Mouse (Mus musculus) kidney, adult 11 months (tissue): ENCODE measurements at regions not wholly inside any gene's neighbourhood (a gene's known extent, or its start where the extent isn't known, plus 50 kb on each side); places are given as distances from the start of the nearest gene placed in this dataset.

ENCODE experiments used
- DNase-seq: peaks from one replicate; pipeline ENCODE4 v3.0.0; 2022

DNA sequence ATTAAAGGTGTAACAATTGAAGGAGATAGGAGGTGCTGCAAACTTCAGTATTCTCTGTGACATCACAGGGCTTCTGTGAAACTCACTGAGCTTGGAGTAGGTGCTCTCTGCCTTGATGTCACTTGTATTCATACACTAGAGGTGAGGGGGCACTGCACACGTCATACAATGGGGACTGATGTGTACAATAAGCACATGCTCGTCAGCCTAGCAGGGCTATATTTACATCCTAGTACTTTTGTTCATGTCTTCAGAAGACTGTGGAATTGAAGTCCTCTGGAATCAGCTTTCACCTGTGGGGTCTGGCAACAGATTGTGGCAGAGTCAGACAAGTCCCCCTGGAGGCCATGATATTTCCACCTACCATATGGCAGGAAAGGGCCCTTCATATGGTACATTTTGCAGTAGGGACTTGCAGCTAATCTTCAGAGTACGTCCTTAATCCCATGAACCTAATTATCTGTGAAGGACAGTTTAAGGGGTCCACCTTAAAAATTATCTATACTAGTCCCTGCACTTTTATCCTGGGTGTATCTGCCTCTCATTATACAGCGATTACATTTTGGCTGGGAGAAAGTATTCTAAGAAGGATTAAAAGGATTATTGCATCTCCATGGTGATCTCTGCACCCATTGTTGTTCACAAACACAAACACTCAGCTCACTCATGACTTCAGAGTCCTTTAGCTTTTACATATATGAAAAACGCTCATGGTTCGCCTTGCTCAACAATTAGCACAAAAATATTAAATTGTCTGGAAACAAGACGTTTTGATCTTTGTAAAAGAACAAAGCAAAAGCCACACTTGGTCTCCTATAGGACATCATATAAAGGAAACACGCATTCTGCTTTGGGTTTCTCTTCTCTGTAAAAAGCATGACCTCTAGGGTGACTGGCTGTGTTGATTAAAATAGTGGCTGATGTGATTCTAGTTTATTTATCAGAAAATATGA, 324.1 kb upstream of the Itga1 start:
- no peak for DNase-seq

- DNase-seq = no peak
These were observed 322.0 kb upstream of the Itga1 start for GRCm38 (mm10) chr13:115423761-115424160.

DNA sequence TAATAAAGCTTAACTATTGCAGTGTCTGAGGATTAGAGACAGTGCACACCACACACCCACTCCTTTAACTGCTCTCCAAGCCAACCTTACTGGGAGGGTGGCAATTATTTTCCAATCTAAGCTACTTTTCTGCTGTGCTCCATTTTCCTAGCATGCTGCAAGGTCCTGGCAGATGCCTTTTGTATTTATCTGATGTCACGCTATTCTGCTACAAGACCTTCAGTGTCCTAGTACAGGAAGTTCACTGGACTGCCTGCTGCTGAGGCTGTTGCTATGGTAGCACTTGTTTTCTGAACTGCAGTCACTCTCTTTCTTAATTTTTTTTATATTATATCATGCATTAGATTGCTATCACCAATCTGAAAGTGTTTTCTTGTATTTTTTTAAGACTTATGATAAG, 319.7 kb upstream of the Itga1 start:
- no peak for DNase-seq

DNA sequence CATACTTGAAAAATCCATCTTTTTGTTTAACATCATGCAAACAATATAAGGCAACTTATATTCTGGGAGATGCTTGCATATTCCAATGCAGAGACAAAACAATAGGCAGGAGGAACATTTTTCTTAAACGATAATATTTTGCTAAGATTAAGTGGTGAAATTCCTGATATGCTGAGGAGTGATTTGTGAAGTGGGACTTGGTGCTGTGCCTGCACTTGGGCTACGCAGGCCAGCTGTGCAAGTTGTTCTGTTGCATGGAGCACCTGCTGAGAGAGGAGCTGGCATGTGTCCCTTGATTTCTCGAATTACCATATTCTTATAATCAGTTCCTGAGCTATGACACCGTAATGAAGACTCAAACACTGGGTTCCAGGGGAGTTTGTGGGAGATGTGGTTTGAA, 316.1 kb upstream of the Itga1 start:
- no peak for DNase-seq

DNA sequence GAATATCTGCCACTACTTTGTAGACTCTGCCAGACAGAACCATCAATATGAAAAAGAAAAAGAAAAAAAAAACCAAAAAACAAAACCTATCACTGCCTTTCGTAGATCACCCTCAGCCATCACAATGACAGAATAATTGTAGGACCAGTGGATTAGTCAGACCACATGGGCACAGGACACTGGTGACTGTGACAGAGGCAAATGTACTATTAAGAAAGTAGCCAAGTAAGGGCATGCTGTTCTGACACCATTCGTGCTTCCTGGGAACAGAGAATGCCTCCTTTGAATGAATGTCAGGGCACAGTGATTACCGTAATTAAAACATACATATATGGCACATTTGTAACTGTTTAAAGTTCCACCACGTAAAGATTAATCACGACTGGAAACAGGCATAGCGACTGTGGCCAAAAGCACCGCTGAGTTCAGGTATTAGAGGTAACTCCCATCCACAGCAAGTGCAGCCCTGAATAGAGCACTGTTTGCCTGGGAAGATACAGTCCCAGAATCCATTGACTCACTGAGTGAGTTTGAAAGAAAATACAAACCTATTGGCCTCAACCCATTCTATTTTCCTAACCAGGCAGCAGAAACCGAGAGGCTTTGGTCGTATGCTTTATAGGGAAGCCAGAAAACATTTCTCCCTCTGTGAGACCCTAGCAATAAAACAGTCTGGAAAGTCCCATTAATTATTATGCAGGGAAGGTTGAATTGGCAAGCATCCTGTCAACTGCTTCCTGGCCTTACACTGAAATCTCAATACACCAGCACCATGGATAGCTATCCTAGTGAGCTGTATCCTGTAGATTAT, 312.2 kb upstream of the Itga1 start:
- DNase-seq = no peak

DNA sequence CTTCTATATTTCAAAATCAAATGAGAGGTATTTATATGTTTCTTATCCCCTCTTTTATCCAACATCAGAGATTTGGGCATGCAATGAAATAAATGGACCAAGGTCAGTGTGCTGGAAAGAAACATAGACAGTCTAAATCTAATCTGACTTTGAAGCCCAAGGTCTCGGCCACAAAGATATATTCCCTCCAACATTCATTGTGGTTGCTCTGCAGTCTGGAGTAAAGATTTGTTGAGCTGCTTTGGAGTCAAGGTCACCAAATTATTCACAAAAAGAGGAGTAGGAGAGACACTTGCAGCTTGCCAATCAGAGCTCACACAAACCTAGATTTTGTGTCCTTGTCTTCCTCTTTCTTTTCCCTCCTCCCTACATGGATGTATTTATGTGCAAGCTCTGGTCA, 304.2 kb upstream of the Itga1 start:
- no peak for DNase-seq

GRCm38 (mm10) chr13:115400706-115401215, 299.0 kb upstream of the Itga1 start:
- DNase-seq = no peak

DNA sequence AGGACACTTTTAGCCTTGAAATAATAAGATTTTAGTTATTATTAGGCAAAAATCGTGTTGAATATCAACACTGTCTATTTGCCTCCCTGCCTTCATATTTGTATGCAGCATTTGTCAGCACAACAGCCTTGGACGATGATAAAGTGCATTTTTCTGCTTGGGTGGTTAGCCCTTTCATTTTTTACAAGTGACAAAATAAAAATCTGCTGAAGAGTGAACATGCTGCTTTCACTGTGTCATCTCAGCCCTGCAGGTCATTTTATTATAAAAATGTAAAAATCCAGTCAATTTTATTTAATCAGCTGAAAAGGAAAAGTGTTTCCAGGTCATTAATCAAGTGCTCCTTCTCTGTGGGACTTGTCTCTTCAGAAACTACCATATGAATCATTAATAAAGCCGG, 277.9 kb upstream of the Itga1 start:
- no peak for DNase-seq

- no peak for DNase-seq
These were observed 274.6 kb upstream of the Itga1 start for GRCm38 (mm10) chr13:115376180-115376880.

DNA sequence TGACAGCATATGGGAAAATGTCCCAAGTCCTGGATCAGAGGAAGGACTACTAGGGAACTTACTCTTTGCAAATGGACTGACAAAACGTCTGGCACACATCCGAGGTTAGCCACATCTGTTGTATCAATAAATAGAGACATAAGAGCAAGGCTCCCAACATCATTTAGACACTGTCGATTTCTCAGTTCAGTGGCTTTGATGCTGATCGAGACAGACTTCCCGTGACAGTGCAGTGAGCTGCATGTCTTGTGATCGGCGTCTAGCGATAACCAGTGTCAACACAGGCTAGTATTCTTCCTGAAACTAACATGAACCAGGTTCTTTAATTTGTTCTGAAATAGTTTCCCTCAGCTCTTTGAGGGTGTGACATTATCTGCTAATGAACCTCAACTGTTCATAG, 259.7 kb upstream of the Itga1 start:
- no peak for DNase-seq

DNA sequence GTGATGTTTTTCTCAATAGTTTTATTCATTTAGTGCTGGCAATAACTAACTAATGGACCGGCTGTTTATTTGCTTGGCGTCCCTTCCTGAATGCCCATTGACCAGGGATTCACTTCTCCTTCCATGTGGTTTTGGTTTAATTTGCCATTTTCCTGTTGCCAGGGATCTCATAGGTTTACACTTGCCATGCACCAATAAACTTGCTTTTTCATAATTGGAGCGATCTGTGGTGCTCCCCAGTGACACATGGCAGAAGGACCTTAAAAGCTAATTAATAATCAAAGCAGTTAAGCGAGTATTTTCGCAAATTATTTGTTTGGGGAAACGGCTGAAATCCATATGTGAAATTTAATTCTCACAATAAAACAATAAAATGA, 245.2 kb upstream of the Itga1 start:
- no peak for DNase-seq

GRCm38 (mm10) chr13:115346115-115347021, 244.6 kb upstream of the Itga1 start:
- DNase-seq = no peak

DNA sequence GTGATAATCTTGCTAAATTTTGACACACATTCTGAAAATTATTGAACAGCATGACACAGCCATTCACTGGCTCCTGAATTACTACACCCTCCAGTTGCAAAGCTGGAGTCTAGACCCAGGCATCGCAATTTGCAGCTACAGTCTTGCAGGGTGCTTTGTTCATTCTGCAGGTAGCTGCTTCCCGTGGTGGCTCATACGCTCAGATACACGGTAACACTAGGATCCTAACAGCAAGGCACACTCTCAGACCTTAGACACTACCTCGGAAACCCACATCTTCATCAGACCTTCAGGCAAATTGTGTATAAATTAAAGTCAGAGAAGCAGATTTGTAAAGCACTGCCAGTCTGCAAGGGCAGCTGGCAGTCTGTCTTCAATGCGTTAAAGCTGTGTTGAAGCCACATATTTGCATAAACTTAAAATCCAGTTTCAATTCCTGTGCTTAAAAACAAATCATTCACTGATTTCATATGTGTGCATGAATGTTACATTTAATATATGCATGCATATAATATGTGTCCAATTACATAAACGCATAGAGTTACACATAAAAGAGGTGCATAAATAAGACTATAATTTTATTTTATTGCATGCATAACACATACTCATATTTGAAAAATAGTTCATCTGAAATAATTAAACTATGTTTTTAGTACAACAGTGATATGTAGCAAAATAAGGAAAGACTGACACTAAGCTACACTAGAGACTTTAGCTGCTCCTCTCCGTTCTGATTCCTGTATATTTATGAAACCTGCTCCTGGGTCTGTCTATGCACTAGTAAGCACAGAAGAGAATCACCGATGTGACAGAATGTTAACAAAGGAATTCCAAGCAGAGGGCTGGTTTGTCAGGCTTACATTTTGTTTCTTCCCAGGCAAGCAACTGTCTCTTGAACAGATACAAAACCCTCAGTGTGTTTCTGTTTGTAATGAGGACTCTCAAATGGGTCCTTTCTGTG, 227.5 kb upstream of the Itga1 start:
- no peak for DNase-seq

DNA sequence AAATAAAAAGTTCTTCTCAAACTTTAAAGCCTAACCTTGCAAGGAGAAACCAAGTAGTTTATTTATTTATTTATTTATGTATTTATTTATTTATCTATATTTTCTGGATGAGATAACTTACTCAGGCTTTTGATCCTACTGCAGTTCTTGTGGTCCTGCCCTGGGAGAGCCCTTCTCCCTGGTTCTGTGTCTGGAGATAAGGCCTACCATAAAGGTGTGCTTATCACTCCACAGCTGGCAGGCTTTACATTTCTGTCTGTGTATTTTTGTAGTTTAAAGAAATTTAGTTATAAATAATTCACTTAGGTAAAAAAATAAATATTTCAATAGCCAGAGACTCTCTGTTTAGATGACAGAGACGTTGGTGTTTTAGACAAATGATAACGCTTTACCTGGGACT, 224.5 kb upstream of the Itga1 start:
- DNase-seq = no peak

GRCm38 (mm10) chr13:115316681-115317080, 214.9 kb upstream of the Itga1 start:
- DNase-seq = no peak

GRCm38 (mm10) chr13:115308586-115308985, 206.8 kb upstream of the Itga1 start:
- DNase-seq = no peak

DNA sequence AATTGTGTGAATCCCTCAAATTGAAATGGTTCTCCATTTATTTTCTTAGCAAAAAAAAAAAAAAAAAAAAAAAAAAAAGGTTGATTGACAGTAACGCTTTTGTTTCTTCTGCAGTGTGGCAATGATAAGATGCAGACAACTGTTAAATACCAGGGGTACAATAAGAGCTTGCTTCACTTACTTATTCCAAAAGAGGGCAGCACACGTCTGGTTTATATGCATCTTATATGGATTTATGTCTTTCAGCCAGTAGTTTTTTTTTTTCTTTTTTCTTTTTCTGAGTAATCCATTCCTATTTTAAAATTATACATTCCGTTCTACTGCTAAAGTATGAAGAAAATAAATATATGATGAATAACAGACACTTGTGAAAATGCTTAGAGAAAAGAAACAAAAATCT, 185.6 kb upstream of the Itga1 start:
- no peak for DNase-seq

DNA sequence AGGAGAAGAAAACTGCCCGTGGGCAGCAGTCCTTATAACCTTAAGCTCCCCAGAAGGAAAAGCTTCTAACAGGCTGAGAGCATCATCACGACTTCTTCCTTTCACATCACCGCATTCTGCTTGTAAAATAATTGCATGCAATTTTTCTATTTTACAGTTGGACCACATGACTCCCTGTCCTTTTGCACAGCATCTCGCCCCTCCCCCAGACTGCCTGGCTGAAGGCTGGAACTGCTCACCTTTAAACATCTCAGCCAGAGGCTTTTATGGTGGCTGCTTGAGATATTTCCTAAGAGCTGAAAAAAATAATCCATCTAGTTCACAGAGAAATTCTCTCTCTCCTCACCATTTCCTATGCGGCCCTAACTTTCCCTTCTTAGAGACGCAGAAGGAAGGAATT, 164.4 kb upstream of the Itga1 start:
- no peak for DNase-seq

DNA sequence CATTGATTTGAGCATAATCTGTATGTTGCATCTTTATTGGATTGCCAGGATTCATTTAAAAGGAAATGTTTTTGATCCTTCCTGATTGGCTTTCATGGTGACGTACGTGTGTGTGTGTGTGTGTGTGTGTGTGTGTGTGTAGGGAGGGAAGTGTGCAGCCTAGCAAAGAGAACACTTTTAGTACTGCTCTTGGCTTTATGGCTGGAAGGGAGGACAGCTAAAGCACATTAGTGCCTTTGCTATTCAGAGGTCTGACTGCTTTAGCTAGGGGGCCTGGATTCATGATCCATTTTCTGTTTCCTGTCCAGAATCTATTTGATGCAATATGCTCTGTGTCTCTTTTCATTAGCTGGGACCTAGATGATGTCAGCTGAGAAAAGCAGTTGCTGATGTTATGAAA, 155.6 kb upstream of the Itga1 start:
- DNase-seq = no peak

GRCm38 (mm10) chr13:115252541-115252940, 150.8 kb upstream of the Itga1 start:
- no peak for DNase-seq

GRCm38 (mm10) chr13:115231981-115232380, 130.2 kb upstream of the Itga1 start:
- DNase-seq = no peak
